Mouse (Mus musculus) neural tube, embryonic 15.5 days (tissue): ENCODE data around the gene Clec2l. TPM values are rescaled to one million over a fixed set of nuclear protein-coding genes. Genes with fewer than 3 reads are reported as not detected.

Experiments
- ATAC-seq: fragments of 200-750 bp; cut with Nextera tagmentation; 2 replicates; pipeline ENCODE4 v1.8.0; 2017; ENCODE audit warnings: mild to moderate bottlenecking, moderate TSS enrichment, moderate library complexity; ENCODE audit not compliant: low FRiP score
- H3K27ac ChIP-seq: fragments of 300-500 bp; sonication (generic); replicated peaks from 2 replicates; pipeline ENCODE4 v1.5.1; 2015; ENCODE audit warnings: mild to moderate bottlenecking, inconsistent platforms
- H3K27me3 ChIP-seq: fragments of 300-500 bp; sonication (generic); replicated peaks from 2 replicates; pipeline ENCODE4 v1.6.1; 2015; ENCODE audit warnings: inconsistent platforms
- H3K36me3 ChIP-seq: fragments of 300-500 bp; sonication (generic); 2 replicates; pipeline ENCODE4 v1.6.1; 2015; ENCODE audit warnings: inconsistent platforms
- H3K4me1 ChIP-seq: fragments of 300-500 bp; sonication (generic); 2 replicates; pipeline ENCODE4 v1.6.1; 2015; ENCODE audit warnings: inconsistent platforms
- H3K4me2 ChIP-seq: fragments of 300-500 bp; sonication (generic); 2 replicates; pipeline ENCODE4 v1.6.1; 2015; ENCODE audit warnings: inconsistent platforms, mild to moderate bottlenecking, moderate library complexity
- H3K4me3 ChIP-seq: fragments of 300-500 bp; sonication (generic); replicated peaks from 2 replicates; pipeline ENCODE4 v1.5.1; 2015; ENCODE audit warnings: mild to moderate bottlenecking, inconsistent platforms
- H3K9ac ChIP-seq: fragments of 300-500 bp; sonication (generic); replicated peaks from 2 replicates; pipeline ENCODE4 v1.6.1; 2015; ENCODE audit warnings: mild to moderate bottlenecking, inconsistent platforms
- H3K9me3 ChIP-seq: fragments of 300-500 bp; sonication (generic); replicated peaks from 2 replicates; pipeline ENCODE4 v1.6.1; 2016; ENCODE audit warnings: inconsistent platforms
- WGBS: fragments of 180-500 bp; shearing (Covaris S2); methylation state at CpG from one replicate; pipeline ENCODE4 v1.1.7; 2015; ENCODE audit warnings: mixed read lengths; 5-methylcytosine and 5-hydroxymethylcytosine counted together
- polyA plus RNA-seq: library from polyadenylated mRNA; unstranded; fragments of >200 nt; fragmentation: Nextera tagmentation; extraction: Ambion mirVana; gene quantifications from 2 replicates; pipeline ENCODE4 v1.2.1, GENCODE M21; 2015

Clec2l gene
- polyA plus RNA-seq, 1 experiment from 2014 or later: 40.3 TPM

- no peak for ATAC-seq
These were observed 9.1 kb downstream of the Clec2l start for GRCm38 (mm10) chr6:38672011-38672410.

DNA sequence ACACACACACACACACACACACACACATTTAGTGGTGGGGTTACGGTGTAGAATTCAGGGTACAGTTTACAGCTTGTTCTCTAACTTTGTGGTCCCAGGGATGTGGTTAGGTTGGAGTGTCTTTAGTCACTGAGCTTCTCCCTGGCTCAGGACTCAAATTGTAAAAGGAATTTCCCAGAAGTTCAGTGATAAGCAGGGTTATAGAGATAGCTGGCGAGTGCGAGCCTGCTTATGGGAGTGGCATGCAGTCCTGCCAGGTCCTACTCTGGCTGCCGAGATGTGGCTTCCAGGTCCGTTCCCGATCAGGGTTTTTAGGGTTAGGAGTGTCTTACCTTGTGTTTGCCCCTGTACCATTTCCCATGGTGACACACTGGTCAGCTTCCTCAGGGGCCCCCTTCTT lies 13.3 kb downstream of the Clec2l start:
- H3K27ac ChIP-seq: no peak overlapping the region
- peaks cover 8% of the 10 kb centered on the region; the same call in 1 of the 2 replicates for H3K36me3 ChIP-seq
- no peaks in the 10 kb centered on the region for H3K4me1 ChIP-seq
- no peak overlapping the region for H3K9ac ChIP-seq
- H3K4me2 ChIP-seq: no peak overlapping the region
- no peaks in the 10 kb centered on the region for H3K9me3 ChIP-seq
- H3K4me3 ChIP-seq: no peak overlapping the region
- 93% methylated on average over 6 of the region's 6 CpGs for WGBS
- H3K27me3 ChIP-seq: no peaks in the 10 kb centered on the region
- ATAC-seq: no peak

More at GRCm38 (mm10) chr6:38672011-38672410, 9.1 kb downstream of the Clec2l start:
- Histone ChIP-seq H3K4me3 (no peak overlapping the region), H3K36me3 (peaks cover 4% of the 10 kb centered on the region; the same call in 1 of the 2 replicates), H3K9ac (no peak overlapping the region), H3K4me1 (no peaks in the 10 kb centered on the region), H3K27ac (no peak overlapping the region), H3K27me3 (no peaks in the 10 kb centered on the region), H3K4me2 (no peak overlapping the region), H3K9me3 (no peaks in the 10 kb centered on the region)
- 88% methylated on average over 3 of the region's 3 CpGs for WGBS

DNA sequence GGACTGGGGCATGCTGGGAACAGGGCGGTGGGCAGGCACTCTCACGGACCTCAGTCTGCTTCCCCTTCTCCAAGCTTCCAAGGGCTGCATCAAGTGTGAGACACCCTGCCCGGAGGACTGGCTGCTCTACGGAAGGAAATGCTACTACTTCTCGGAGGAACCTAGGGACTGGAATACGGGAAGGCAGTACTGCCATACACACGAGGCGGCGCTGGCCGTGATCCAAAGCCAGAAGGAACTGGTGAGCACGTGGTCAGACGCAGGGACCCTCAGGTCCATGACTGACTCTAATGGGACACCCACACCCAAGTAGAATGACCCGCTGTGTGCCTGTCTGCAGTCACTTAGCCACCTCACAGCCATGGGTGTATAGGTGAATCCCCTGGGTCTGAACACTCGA lies 13.9 kb downstream of the Clec2l start:
- WGBS: 86% methylated on average over 14 of the region's 14 CpGs
- H3K9ac ChIP-seq: no peak overlapping the region
- H3K9me3 ChIP-seq: no peaks in the 10 kb centered on the region
- H3K4me1 ChIP-seq: no peaks in the 10 kb centered on the region
- ATAC-seq: no peak
- no peak overlapping the region for H3K4me2 ChIP-seq
- H3K36me3 ChIP-seq: peaks cover 8% of the 10 kb centered on the region; the same call in 1 of the 2 replicates
- no peak overlapping the region for H3K4me3 ChIP-seq
- H3K27me3 ChIP-seq: no peaks in the 10 kb centered on the region
- no peak overlapping the region for H3K27ac ChIP-seq

DNA sequence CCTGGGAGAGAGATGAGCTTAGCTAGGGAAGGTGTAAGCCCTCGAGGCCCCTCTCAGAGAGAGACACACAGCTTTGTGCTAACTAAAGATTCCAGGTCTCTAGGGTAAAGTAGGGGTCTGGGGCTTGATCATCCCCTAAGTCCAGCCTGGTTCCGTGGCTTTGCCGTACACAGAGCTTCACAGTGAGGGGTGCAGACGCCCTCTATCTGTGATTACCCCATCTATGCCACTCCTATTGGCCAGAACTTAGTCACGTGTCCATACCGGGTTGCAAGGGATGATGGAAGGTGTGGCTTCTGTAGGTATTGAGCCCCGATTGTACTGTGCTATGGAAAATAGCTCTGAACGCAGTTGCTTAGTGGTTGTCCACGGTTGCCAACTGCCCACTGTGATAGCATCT lies 14.8 kb downstream of the Clec2l start:
- H3K36me3 ChIP-seq: peaks cover 8% of the 10 kb centered on the region; the same call in 1 of the 2 replicates
- H3K27ac ChIP-seq: no peak overlapping the region
- WGBS: 81% methylated on average over 9 of the region's 9 CpGs
- H3K9ac ChIP-seq: no peak overlapping the region
- H3K4me2 ChIP-seq: no peak overlapping the region
- H3K27me3 ChIP-seq: no peaks in the 10 kb centered on the region
- no peak for ATAC-seq
- H3K9me3 ChIP-seq: no peaks in the 10 kb centered on the region
- no peak overlapping the region for H3K4me3 ChIP-seq
- H3K4me1 ChIP-seq: no peaks in the 10 kb centered on the region

DNA sequence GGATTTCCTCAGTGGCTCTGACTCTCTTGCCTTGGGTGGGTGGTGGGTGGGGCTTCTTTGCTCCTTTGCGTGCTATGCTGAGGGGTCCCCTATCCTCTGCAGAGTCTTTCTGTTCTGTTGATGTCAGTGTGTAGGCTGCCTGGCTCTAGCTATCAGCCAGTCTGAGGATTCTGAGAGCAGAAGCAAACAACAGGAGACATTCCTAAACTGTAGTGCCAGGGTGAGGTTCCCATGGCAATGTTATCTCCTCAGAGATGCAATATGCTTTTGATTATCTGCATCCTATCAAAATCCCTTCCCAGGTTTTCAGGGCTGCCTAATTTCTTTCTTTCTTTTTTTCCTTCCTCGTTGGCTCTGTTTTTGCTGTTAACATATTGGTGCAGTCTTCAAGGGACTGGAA lies 19.7 kb downstream of the Clec2l start:
- Histone ChIP-seq H3K27me3 (no peaks in the 10 kb centered on the region), H3K27ac (no peak overlapping the region), H3K4me1 (no peaks in the 10 kb centered on the region), H3K36me3 (peaks cover 3% of the 10 kb centered on the region; the same call in 1 of the 2 replicates), H3K4me3 (no peak overlapping the region), H3K9me3 (no peaks in the 10 kb centered on the region), H3K4me2 (no peak overlapping the region), H3K9ac (no peak overlapping the region)
- no peak for ATAC-seq
- WGBS: 72% methylated on average over 2 of the region's 2 CpGs

- 70% methylated on average over 11 of the region's 11 CpGs for WGBS
- ATAC-seq: no peak
- Histone ChIP-seq H3K9ac (no peak overlapping the region), H3K36me3 (no peaks in the 10 kb centered on the region; the same call in 1 of the 2 replicates), H3K4me3 (no peak overlapping the region), H3K4me1 (no peaks in the 10 kb centered on the region), H3K4me2 (no peak overlapping the region), H3K9me3 (no peaks in the 10 kb centered on the region), H3K27me3 (no peaks in the 10 kb centered on the region), H3K27ac (no peak overlapping the region)
These were observed 24.3 kb downstream of the Clec2l start for GRCm38 (mm10) chr6:38687216-38687615.

DNA sequence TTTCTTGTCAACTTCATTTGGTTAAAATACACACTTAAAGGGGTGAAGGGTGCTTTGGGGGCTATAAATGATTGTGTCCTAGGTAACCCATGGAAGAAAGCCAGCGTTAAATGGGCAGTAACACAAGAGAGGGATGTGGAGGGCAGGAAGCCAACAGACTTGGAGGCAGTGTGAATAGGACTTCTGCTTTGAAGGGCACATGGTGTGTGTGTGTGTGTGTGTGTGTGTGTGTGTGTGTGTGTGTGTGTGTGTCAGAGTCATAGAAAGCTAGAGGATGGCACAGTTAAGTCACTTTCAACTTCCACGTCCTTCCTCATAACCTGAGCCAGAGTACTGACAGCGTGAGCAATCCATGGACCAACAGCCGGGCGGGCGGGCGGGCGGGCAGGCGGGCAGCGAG lies 26.0 kb downstream of the Clec2l start:
- H3K4me2 ChIP-seq: no peak overlapping the region
- peaks cover 6% of the 10 kb centered on the region for H3K36me3 ChIP-seq
- no peaks in the 10 kb centered on the region for H3K9me3 ChIP-seq
- ATAC-seq: peak; percentile 39
- 0 out of 2 replicates have a peak overlapping the region, but pooled peaks have one; percentile 13 for H3K27ac ChIP-seq
- H3K27me3 ChIP-seq: no peaks in the 10 kb centered on the region
- no peaks in the 10 kb centered on the region for H3K4me1 ChIP-seq
- no peak overlapping the region for H3K9ac ChIP-seq
- 74% methylated on average over 10 of the region's 10 CpGs for WGBS
- no peak overlapping the region for H3K4me3 ChIP-seq

DNA sequence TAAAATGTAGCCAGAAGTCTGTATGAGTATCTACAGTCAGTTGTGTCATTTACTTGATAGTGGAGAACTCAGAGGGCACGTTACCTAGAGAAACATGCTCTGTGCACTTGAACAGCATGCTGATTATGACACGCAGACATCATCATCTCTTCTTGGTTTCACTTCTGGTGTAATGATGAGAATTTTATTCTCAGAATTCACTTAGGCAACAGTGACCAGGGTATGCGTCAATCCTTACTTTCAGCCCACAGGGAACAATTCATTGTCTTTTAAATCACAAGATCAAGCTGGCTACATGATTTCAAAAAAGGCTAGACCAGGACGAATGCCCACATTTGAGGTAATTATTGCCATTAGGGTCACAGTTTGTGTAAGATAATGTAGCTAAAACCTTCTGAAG lies 27.7 kb downstream of the Clec2l start:
- Histone ChIP-seq H3K4me2 (no peak overlapping the region), H3K4me1 (0 out of 2 replicates have a peak, but pooled peaks cover 4% of the 10 kb centered on the region), H3K27me3 (no peaks in the 10 kb centered on the region), H3K9me3 (no peaks in the 10 kb centered on the region), H3K27ac (no peak overlapping the region), H3K9ac (no peak overlapping the region), H3K36me3 (peaks cover 17% of the 10 kb centered on the region), H3K4me3 (no peak overlapping the region)
- no peak for ATAC-seq
- 85% methylated on average over 4 of the region's 4 CpGs for WGBS

DNA sequence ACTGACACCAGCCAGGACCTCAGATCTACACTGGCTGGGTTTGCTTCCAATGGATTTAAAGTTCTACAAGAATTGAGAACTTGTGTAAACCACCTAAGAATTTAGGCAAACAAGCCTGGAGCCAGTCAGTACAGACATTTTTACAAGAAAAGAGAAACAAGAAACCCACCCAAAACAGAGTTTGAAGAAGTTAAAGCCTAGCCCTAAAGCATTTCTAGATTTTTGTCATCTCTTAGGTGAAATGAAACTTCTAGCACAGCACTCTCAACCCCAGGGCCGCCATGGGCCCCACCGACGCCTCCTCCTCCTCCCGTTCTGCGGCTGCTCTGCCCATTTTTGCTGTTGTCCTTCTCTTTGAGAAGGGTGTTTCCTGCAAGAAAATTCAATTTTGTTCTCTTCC lies 28.2 kb downstream of the Clec2l start:
- Histone ChIP-seq H3K9me3 (no peaks in the 10 kb centered on the region), H3K27me3 (no peaks in the 10 kb centered on the region), H3K9ac (no peak overlapping the region), H3K4me3 (no peak overlapping the region), H3K4me2 (no peak overlapping the region), H3K36me3 (peaks cover 20% of the 10 kb centered on the region), H3K4me1 (0 out of 2 replicates have a peak, but pooled peaks cover 4% of the 10 kb centered on the region), H3K27ac (no peak overlapping the region)
- 90% methylated on average over 5 of the region's 5 CpGs for WGBS
- no peak for ATAC-seq

- ATAC-seq: no peak
- no peak overlapping the region for H3K27ac ChIP-seq
- H3K27me3 ChIP-seq: no peaks in the 10 kb centered on the region
- WGBS: 94% methylated on average over 6 of the region's 6 CpGs
- 0 out of 2 replicates have a peak, but pooled peaks cover 4% of the 10 kb centered on the region for H3K4me1 ChIP-seq
- no peak overlapping the region for H3K4me3 ChIP-seq
- no peak overlapping the region for H3K4me2 ChIP-seq
- H3K36me3 ChIP-seq: peaks cover 34% of the 10 kb centered on the region
- no peak overlapping the region for H3K9ac ChIP-seq
- H3K9me3 ChIP-seq: no peaks in the 10 kb centered on the region
These were observed 29.7 kb downstream of the Clec2l start for GRCm38 (mm10) chr6:38692556-38692955.

- 28% methylated on average over 9 of the region's 9 CpGs for WGBS
- peaks cover 56% of the 10 kb centered on the region for H3K36me3 ChIP-seq
- no peaks in the 10 kb centered on the region for H3K27me3 ChIP-seq
- H3K4me1 ChIP-seq: 0 out of 2 replicates have a peak, but pooled peaks cover 4% of the 10 kb centered on the region
- no peak overlapping the region for H3K27ac ChIP-seq
- H3K9me3 ChIP-seq: no peaks in the 10 kb centered on the region
- H3K9ac ChIP-seq: no peak overlapping the region
- peak; percentile 69; the same call in 1 of the 2 replicates for ATAC-seq
- H3K4me2 ChIP-seq: no peak overlapping the region
- H3K4me3 ChIP-seq: no peak overlapping the region
These were observed 32.6 kb downstream of the Clec2l start for GRCm38 (mm10) chr6:38695380-38696054.

GRCm38 (mm10) chr6:38696570-38696969 lies 33.7 kb downstream of the Clec2l start:
- H3K36me3 ChIP-seq: peaks cover 59% of the 10 kb centered on the region
- H3K4me3 ChIP-seq: no peak overlapping the region
- H3K27me3 ChIP-seq: no peaks in the 10 kb centered on the region
- no peak for ATAC-seq
- H3K4me2 ChIP-seq: no peak overlapping the region
- H3K9me3 ChIP-seq: no peaks in the 10 kb centered on the region
- no peak overlapping the region for H3K9ac ChIP-seq
- H3K27ac ChIP-seq: no peak overlapping the region
- 81% methylated on average over 9 of the region's 9 CpGs for WGBS
- 0 out of 2 replicates have a peak, but pooled peaks cover 4% of the 10 kb centered on the region for H3K4me1 ChIP-seq
